Mouse (Mus musculus) hindbrain, embryonic 12.5 days (tissue): Measurements from ENCODE around the gene Kif26b. TPM values are rescaled to one million over a fixed set of nuclear protein-coding genes. Genes with fewer than 3 reads are reported as not detected.

Source experiments
- ATAC-seq: fragments of 200-750 bp; cut with Nextera tagmentation; 2 replicates; pipeline ENCODE4 v1.8.0; 2017; ENCODE audit warnings: moderate TSS enrichment; ENCODE audit not compliant: low FRiP score
- H3K27ac ChIP-seq: fragments of 300-500 bp; sonication (generic); 2 replicates; pipeline ENCODE4 v1.5.1; 2016; ENCODE audit warnings: mild to moderate bottlenecking
- H3K27me3 ChIP-seq: fragments of 300-500 bp; sonication (generic); 2 replicates; pipeline ENCODE4 v1.6.1; 2016; ENCODE audit warnings: mild to moderate bottlenecking
- H3K36me3 ChIP-seq: fragments of 300-500 bp; sonication (generic); 2 replicates; pipeline ENCODE4 v1.6.1; 2016; ENCODE audit warnings: mild to moderate bottlenecking
- H3K4me1 ChIP-seq: fragments of 300-500 bp; sonication (generic); 2 replicates; pipeline ENCODE4 v1.6.1; 2016
- H3K4me2 ChIP-seq: fragments of 300-500 bp; sonication (generic); replicated peaks from 2 replicates; pipeline ENCODE4 v1.6.1; 2016; ENCODE audit warnings: mild to moderate bottlenecking
- H3K4me3 ChIP-seq: fragments of 300-500 bp; sonication (generic); 2 replicates; pipeline ENCODE4 v1.5.1; 2016; ENCODE audit warnings: mild to moderate bottlenecking
- H3K9ac ChIP-seq: fragments of 300-500 bp; sonication (generic); 2 replicates; pipeline ENCODE4 v1.6.1; 2016; ENCODE audit warnings: mild to moderate bottlenecking, moderate library complexity
- H3K9me3 ChIP-seq: fragments of 300-500 bp; sonication (generic); replicated peaks from 2 replicates; pipeline ENCODE4 v1.6.1; 2016; ENCODE audit warnings: mild to moderate bottlenecking
- WGBS: fragments of 180-500 bp; shearing (Covaris S2); methylation state at CpG from one replicate; pipeline ENCODE4 v1.1.7; 2016; 5-methylcytosine and 5-hydroxymethylcytosine counted together
- polyA plus RNA-seq: library from polyadenylated mRNA; unstranded; fragments of >200 nt; fragmentation: Nextera tagmentation; extraction: Ambion mirVana; gene quantifications from 2 replicates; pipeline ENCODE4 v1.2.1, GENCODE M21; 2016

Kif26b gene
- polyA plus RNA-seq, 1 experiment from 2014 or later: 13.3 TPM

GRCm38 (mm10) chr1:178988176-178988575 is 459.3 kb downstream of the Kif26b start:
- H3K4me3 ChIP-seq: no peak overlapping the region
- H3K9me3 ChIP-seq: no peaks in the 10 kb centered on the region
- H3K9ac ChIP-seq: no peak overlapping the region
- H3K4me2 ChIP-seq: no peak overlapping the region
- WGBS: 81% methylated on average over 1 of the region's 1 CpGs
- H3K36me3 ChIP-seq: no peaks in the 10 kb centered on the region
- peaks cover 21% of the 10 kb centered on the region for H3K4me1 ChIP-seq
- H3K27ac ChIP-seq: no peak overlapping the region
- no peak for ATAC-seq
- no peaks in the 10 kb centered on the region for H3K27me3 ChIP-seq

Other genes with a start within 250 kb of the Kif26b start
- 145 and 152 TPM in 2 replicates for gene Cox20, start 210.0 kb upstream of the Kif26b start, polyA plus RNA-seq
- gene Hnrnpu, start 191.3 kb upstream of the Kif26b start, polyA plus RNA-seq: 831 and 926 TPM in 2 replicates
- gene Efcab2, start 123.0 kb upstream of the Kif26b start, polyA plus RNA-seq: 8.7 and 10.1 TPM in 2 replicates